Mouse (Mus musculus) stomach, postnatal 0 days (tissue): ENCODE data around the gene Cldn14. TPM values are rescaled to one million over a fixed set of nuclear protein-coding genes. Genes with fewer than 3 reads are reported as not detected.
A peak's percentile ranks its signal among the peaks of the same experiment; 100 is the strongest.

ENCODE experiments used
- ATAC-seq: fragments of 200-750 bp; cut with Nextera tagmentation; 2 replicates; pipeline ENCODE4 v1.8.0; 2017; ENCODE audit not compliant: low FRiP score, low TSS enrichment
- DNase-seq: peaks from one replicate; pipeline ENCODE4 v3.0.0-alpha.2; 2016; ENCODE audit warnings: low spot score
- H3K27ac ChIP-seq: fragments of 300-500 bp; sonication (generic); replicated peaks from 2 replicates; pipeline ENCODE4 v1.5.1; 2014; ENCODE audit warnings: mild to moderate bottlenecking, control low read depth
- H3K27me3 ChIP-seq: fragments of 300-500 bp; sonication (generic); 2 replicates; pipeline ENCODE4 v1.6.1; 2014; ENCODE audit warnings: low read length; ENCODE audit not compliant: control insufficient read depth, insufficient read depth
- H3K36me3 ChIP-seq: fragments of 300-500 bp; sonication (generic); 2 replicates; pipeline ENCODE4 v1.6.1; 2014; ENCODE audit warnings: low read length, mixed read lengths; ENCODE audit not compliant: control insufficient read depth, insufficient read depth
- H3K4me1 ChIP-seq: fragments of 300-500 bp; sonication (generic); replicated peaks from 2 replicates; pipeline ENCODE4 v1.6.1; 2014; ENCODE audit warnings: antibody characterized with exemption; ENCODE audit not compliant: control insufficient read depth, insufficient read depth
- H3K4me2 ChIP-seq: fragments of 300-500 bp; sonication (generic); replicated peaks from 2 replicates; pipeline ENCODE4 v1.6.1; 2014; ENCODE audit warnings: low read depth, mild to moderate bottlenecking, control low read depth, moderate library complexity
- H3K4me3 ChIP-seq: fragments of 300-500 bp; sonication (generic); 2 replicates; pipeline ENCODE4 v1.5.1; 2014; ENCODE audit warnings: low read depth, low read length, control low read depth
- H3K9ac ChIP-seq: fragments of 300-500 bp; sonication (generic); 2 replicates; pipeline ENCODE4 v1.6.1; 2014; ENCODE audit warnings: mild to moderate bottlenecking, low read length, control low read depth, mixed read lengths
- H3K9me3 ChIP-seq: fragments of 300-500 bp; sonication (generic); 2 replicates; pipeline ENCODE4 v1.6.1; 2016; ENCODE audit warnings: low read length; ENCODE audit not compliant: control insufficient read depth
- CTCF ChIP-seq: IDR thresholded peaks from 2 replicates; pipeline ENCODE4 v1.5.1; 2016; ENCODE audit warnings: antibody characterized with exemption, low read depth, mild to moderate bottlenecking, moderate library complexity
- EP300 ChIP-seq: optimal IDR thresholded peaks from 2 replicates; pipeline ENCODE3; 2016; ENCODE audit warnings: antibody characterized with exemption
- WGBS: fragments of 180-500 bp; shearing (Covaris S2); extraction: QIAGEN DNeasy Blood & Tissue Kit; methylation state at CpG from one replicate; pipeline ENCODE4 v1.1.7; 2014; 5-methylcytosine and 5-hydroxymethylcytosine counted together
- polyA plus RNA-seq: library from polyadenylated mRNA; unstranded; fragments of >200 nt; fragmentation: Nextera tagmentation; extraction: Ambion mirVana; gene quantifications from 2 replicates; pipeline ENCODE4 v1.2.1, GENCODE M21; 2015

Cldn14 gene
- polyA plus RNA-seq, 1 experiment from 2014 or later: 0.10 TPM

DNA sequence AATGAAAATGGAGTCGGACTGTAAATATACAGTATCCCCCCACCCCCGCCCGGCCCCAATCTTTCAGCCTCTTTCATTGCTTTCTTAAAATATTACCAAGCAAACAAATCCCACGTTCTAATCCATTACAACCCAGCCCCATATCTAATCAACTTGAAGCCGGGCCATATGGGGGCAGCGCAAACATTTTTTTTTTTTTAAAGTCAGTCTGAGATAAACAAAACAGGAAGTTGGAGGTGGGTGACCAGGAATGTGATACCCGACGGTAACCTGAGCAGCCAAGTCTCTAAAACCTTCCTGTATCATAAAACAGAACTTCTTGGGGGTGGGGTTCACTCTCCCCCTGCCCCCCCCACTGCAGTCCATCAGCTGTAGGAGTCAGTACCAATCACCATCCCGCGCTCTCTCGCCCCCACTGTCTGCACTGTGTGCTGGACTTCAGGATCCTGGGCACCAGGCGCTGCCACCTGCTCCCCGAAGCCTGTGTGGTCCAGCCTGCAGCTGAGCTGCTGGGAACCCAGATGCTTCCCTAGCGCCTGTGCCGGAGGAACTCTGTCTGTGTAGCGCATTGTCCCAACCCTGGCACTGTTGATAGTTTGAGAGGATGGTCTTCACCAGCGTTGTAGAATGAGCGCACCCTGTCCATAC lies 32.6 kb upstream of the Cldn14 start:
- ATAC-seq: no peak

GRCm38 (mm10) chr16:94040485-94040884 lies 31.8 kb upstream of the Cldn14 start:
- 26% methylated on average over 16 of the region's 16 CpGs for WGBS
- peak overlapping the region; percentile 23; the same call in 1 of the 2 replicates for H3K4me2 ChIP-seq
- ATAC-seq (no peak), DNase-seq (no peak)
- no peaks in the 10 kb centered on the region for H3K9me3 ChIP-seq
- no peaks in the 10 kb centered on the region for H3K36me3 ChIP-seq
- TF ChIP-seq CTCF (no peak), EP300 (no peak)
- no peak overlapping the region for H3K27ac ChIP-seq
- no peak overlapping the region for H3K9ac ChIP-seq
- H3K27me3 ChIP-seq: 0 out of 2 replicates have a peak, but pooled peaks cover 2% of the 10 kb centered on the region
- no peak overlapping the region for H3K4me3 ChIP-seq
- no peaks in the 10 kb centered on the region for H3K4me1 ChIP-seq

More for the DNA sequence above, 32.6 kb upstream of the Cldn14 start:
- TF ChIP-seq EP300: no peak
- no peak for TF ChIP-seq CTCF
- no peaks in the 10 kb centered on the region for H3K36me3 ChIP-seq
- H3K27ac ChIP-seq: no peak overlapping the region
- H3K4me1 ChIP-seq: no peaks in the 10 kb centered on the region
- no peak overlapping the region for H3K4me3 ChIP-seq
- 0 out of 2 replicates have a peak overlapping the region, but pooled peaks have one; percentile 8 for H3K4me2 ChIP-seq
- H3K9me3 ChIP-seq: no peaks in the 10 kb centered on the region
- H3K27me3 ChIP-seq: 0 out of 2 replicates have a peak, but pooled peaks cover 2% of the 10 kb centered on the region
- WGBS: 33% methylated on average over 18 of the region's 18 CpGs
- DNase-seq: no peak
- H3K9ac ChIP-seq: no peak overlapping the region

DNA sequence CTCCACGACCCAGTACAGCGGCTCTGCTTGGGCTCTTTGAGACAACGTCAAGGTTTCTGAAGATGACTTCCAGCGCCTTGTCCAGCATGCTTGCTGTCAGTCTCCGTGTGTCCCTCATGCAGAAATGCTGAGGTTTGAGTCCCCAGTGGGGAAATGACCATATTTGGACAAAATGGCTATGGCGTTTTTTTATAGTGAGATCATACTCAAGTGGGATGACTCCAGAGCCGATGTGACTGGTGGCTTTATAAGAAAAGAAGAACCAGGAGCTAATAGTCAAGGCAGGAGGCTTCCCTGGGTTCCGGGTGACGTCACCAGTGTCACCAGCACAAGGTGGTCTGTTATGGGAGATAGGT lies 30.3 kb upstream of the Cldn14 start:
- DNase-seq (no peak), ATAC-seq (no peak)
- Histone ChIP-seq H3K27ac (no peak overlapping the region), H3K27me3 (0 out of 2 replicates have a peak, but pooled peaks cover 2% of the 10 kb centered on the region), H3K36me3 (no peaks in the 10 kb centered on the region), H3K4me2 (no peak overlapping the region), H3K9me3 (no peaks in the 10 kb centered on the region), H3K9ac (no peak overlapping the region), H3K4me1 (no peaks in the 10 kb centered on the region), H3K4me3 (no peak overlapping the region)
- TF ChIP-seq EP300 (no peak), CTCF (no peak)
- 89% methylated on average over 9 of the region's 9 CpGs for WGBS

- peak; percentile 87 for TF ChIP-seq CTCF
- TF ChIP-seq EP300: no peak
- ATAC-seq (peak; percentile 58; the same call in 1 of the 2 replicates), DNase-seq (peak; percentile 55)
- Histone ChIP-seq H3K4me1 (no peaks in the 10 kb centered on the region), H3K9me3 (no peaks in the 10 kb centered on the region), H3K9ac (no peak overlapping the region), H3K27ac (no peak overlapping the region), H3K4me2 (no peak overlapping the region), H3K36me3 (no peaks in the 10 kb centered on the region), H3K27me3 (0 out of 2 replicates have a peak, but pooled peaks cover 2% of the 10 kb centered on the region), H3K4me3 (no peak overlapping the region)
- 56% methylated on average over 12 of the region's 12 CpGs for WGBS
These were observed 29.8 kb upstream of the Cldn14 start for GRCm38 (mm10) chr16:94038272-94038985.

GRCm38 (mm10) chr16:94037280-94037679 lies 28.6 kb upstream of the Cldn14 start:
- no peak for TF ChIP-seq CTCF
- no peak for TF ChIP-seq EP300
- Histone ChIP-seq H3K27ac (no peak overlapping the region), H3K27me3 (0 out of 2 replicates have a peak, but pooled peaks cover 2% of the 10 kb centered on the region), H3K36me3 (no peaks in the 10 kb centered on the region), H3K4me3 (no peak overlapping the region), H3K9ac (no peak overlapping the region), H3K9me3 (no peaks in the 10 kb centered on the region), H3K4me1 (no peaks in the 10 kb centered on the region), H3K4me2 (no peak overlapping the region)
- ATAC-seq: no peak
- 90% methylated on average over 7 of the region's 7 CpGs for WGBS
- DNase-seq: no peak

DNA sequence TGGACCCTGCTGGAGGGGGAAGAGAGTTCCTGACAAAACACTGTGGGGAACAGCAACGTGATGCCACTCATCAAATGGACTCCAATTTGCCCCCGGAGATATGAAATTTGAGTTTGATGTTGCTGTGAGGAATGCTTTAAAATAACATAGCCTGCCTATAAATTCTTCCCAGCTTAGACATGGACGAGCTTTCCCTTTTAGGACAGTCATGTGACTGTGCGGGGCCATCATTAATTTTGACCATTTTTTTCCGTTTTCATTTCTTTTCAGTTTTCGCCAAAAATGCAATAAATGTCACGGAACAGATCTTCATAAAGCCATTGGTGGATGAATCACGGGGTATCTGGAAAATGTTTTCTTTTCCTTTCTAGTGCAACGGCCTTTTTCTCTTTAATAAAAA lies 25.5 kb upstream of the Cldn14 start:
- Histone ChIP-seq H3K9ac (no peak overlapping the region), H3K9me3 (no peaks in the 10 kb centered on the region), H3K4me1 (no peaks in the 10 kb centered on the region), H3K4me2 (no peak overlapping the region), H3K4me3 (no peak overlapping the region), H3K36me3 (no peaks in the 10 kb centered on the region), H3K27ac (no peak overlapping the region), H3K27me3 (0 out of 2 replicates have a peak, but pooled peaks cover 2% of the 10 kb centered on the region)
- WGBS: 48% methylated on average over 9 of the region's 9 CpGs
- TF ChIP-seq CTCF: no peak
- no peak for TF ChIP-seq EP300
- ATAC-seq (no peak), DNase-seq (no peak)
